Mouse (Mus musculus): ENCODE measurements around the gene Pnpla1.

- no peak for TF ChIP-seq EP300 (IDR thresholded peaks at IDR 0.05)
- TF ChIP-seq CTCF (IDR thresholded peaks at IDR 0.05), result no peak
Measured at GRCm38 (mm10) chr17:28864464-28864863, 6.3 kb downstream of the Pnpla1 start.

Measured in lung, postnatal 0 days (tissue).